Comparison of ENCODE assay signal across 9 mouse cellular contexts in the genomic region with DNA sequence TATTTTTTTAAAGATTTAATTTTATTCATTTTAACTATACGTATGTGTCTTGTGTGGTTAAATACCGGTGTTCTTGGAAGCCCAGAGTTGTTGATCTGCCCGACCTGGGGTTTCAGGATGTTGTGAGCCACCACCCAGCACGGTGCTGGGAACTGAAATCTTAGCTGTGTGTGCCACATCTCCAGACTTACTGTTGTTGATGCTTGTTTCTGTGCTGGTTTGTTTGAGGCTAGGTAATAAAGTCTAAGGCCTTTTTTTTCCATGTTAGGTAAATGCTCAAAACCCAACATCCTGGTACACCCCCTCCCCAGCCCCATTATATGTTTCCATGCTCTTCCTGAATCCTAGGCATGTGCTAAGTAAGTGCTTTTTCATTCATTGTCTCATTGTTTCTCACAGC. TPM values are rescaled to one million over a fixed set of nuclear protein-coding genes. Genes with fewer than 3 reads are reported as not detected.
DNase-seq lines count a peak whose midpoint lies in the region; ATAC-seq and TF ChIP-seq lines count a peak whose summit lies in the region.
"Had no signal": no experiment of that assay in that cellular context is flagged by ENCODE, and none has a peak within 500 bp of the region (broad histone marks: within the 10 kb centered on the region; RNA-seq: fewer than 3 reads in every experiment).

No protein-coding gene starts in this region.

- H3K27me3 ChIP-seq in lung, embryonic 15.5 days = no peaks in the 10 kb centered on the region
- no peaks in the 10 kb centered on the region for H3K27me3 ChIP-seq in forebrain, embryonic 11.5 days (ENCODE audit: control insufficient read depth, insufficient read depth, low read length)
- H3K27me3 ChIP-seq in limb, embryonic 12.5 days = no peaks in the 10 kb centered on the region
- no peaks in the 10 kb centered on the region for H3K27me3 ChIP-seq in neural tube, embryonic 14.5 days (ENCODE audit: control insufficient read depth, insufficient read depth, low read length)

- peak overlapping the region; percentile 37 for H3K27ac ChIP-seq in lung, embryonic 15.5 days
- peak overlapping the region; percentile 64; the same call in 1 of the 2 replicates for H3K27ac ChIP-seq in forebrain, embryonic 11.5 days (ENCODE audit: low read depth, low read length)
- peak overlapping the region; percentile 98 for H3K27ac ChIP-seq in limb, embryonic 12.5 days
- peak overlapping the region; percentile 88; the same call in 1 of the 2 replicates for H3K27ac ChIP-seq in neural tube, embryonic 14.5 days (ENCODE audit: low read depth, low read length)

- peak overlapping the region; percentile 85; the same call in 1 of the 2 replicates for H3K4me3 ChIP-seq in lung, embryonic 15.5 days
- H3K4me3 ChIP-seq in lung, adult 2 months (replicated peaks; ENCODE audit: extremely low read depth, low read depth, low read length) = no peak overlapping the region
- no peak overlapping the region for H3K4me3 ChIP-seq in forebrain, embryonic 11.5 days (ENCODE audit: low read depth, low read length)
- H3K4me3 ChIP-seq in limb, embryonic 12.5 days (replicated peaks) = peak overlapping the region; percentile 85; the same call in 1 of the 2 replicates
- no peak overlapping the region; the same call in 1 of the 2 replicates for H3K4me3 ChIP-seq in neural tube, embryonic 14.5 days (ENCODE audit: low read depth, low read length)

- H3K4me1 ChIP-seq in lung, embryonic 15.5 days = peaks cover 8% of the 10 kb centered on the region
- peaks cover 2% of the 10 kb centered on the region for H3K4me1 ChIP-seq in lung, adult 2 months (ENCODE audit: control insufficient read depth, insufficient read depth, low read length)
- H3K4me1 ChIP-seq in forebrain, embryonic 11.5 days (replicated peaks; ENCODE audit: control insufficient read depth, insufficient read depth, low read length) = peaks cover 2% of the 10 kb centered on the region; the same call in 1 of the 2 replicates
- H3K4me1 ChIP-seq in limb, embryonic 12.5 days (replicated peaks) = peaks cover 34% of the 10 kb centered on the region
- peaks cover 10% of the 10 kb centered on the region; the same call in 1 of the 2 replicates for H3K4me1 ChIP-seq in neural tube, embryonic 14.5 days (ENCODE audit: control insufficient read depth, insufficient read depth, low read length)

- no peak for ATAC-seq in lung, embryonic 15.5 days (ENCODE audit: borderline replicate concordance, extremely low read depth, low FRiP score, low TSS enrichment)
- ATAC-seq in forebrain, embryonic 11.5 days (replicated peaks; ENCODE audit: low FRiP score) = no peak
- no peak for ATAC-seq in limb, embryonic 12.5 days (ENCODE audit: insufficient number of reproducible peaks, insufficient read depth, low FRiP score, low TSS enrichment, low read depth)
- ATAC-seq in neural tube, embryonic 14.5 days (ENCODE audit: low read depth) = no peak

- no peak for TF ChIP-seq CTCF in lung, adult 2 months (IDR thresholded peaks at IDR 0.05; ENCODE audit: insufficient read depth, low read length)

- no peaks in the 10 kb centered on the region for H3K9me3 ChIP-seq in lung, embryonic 15.5 days
- no peaks in the 10 kb centered on the region for H3K9me3 ChIP-seq in forebrain, embryonic 11.5 days (ENCODE audit: control insufficient read depth, low read length)
- H3K9me3 ChIP-seq in limb, embryonic 12.5 days = no peaks in the 10 kb centered on the region
- H3K9me3 ChIP-seq in neural tube, embryonic 14.5 days (ENCODE audit: control insufficient read depth, low read length) = no peaks in the 10 kb centered on the region

- H3K9ac ChIP-seq in lung, embryonic 15.5 days = peak overlapping the region; percentile 34; the same call in 1 of the 2 replicates
- H3K9ac ChIP-seq in forebrain, embryonic 11.5 days (ENCODE audit: low read length) = peak overlapping the region; percentile 17; the same call in 1 of the 2 replicates
- no peak overlapping the region; the same call in 1 of the 2 replicates for H3K9ac ChIP-seq in limb, embryonic 12.5 days (replicated peaks)
- H3K9ac ChIP-seq in neural tube, embryonic 14.5 days (replicated peaks; ENCODE audit: low read depth, low read length) = no peak overlapping the region

- DNase-seq in lung, adult 2 months = no peak
- no peak for DNase-seq in forebrain, embryonic 11.5 days (ENCODE audit: low spot score)
- DNase-seq in right cerebral cortex, postnatal 36 days (ENCODE audit: low spot score in 2 of 2) = no peak
- no peak for DNase-seq in urinary bladder, postnatal 36 days (ENCODE audit: low spot score in 2 of 2)
- no peak for DNase-seq in spleen, postnatal 36 days (ENCODE audit: low spot score in 2 of 2)
- DNase-seq: right cerebral cortex, adult 18-20 months had no signal

- TF ChIP-seq POLR2A in lung, adult 2 months (IDR thresholded peaks at IDR 0.05; ENCODE audit: borderline replicate concordance, extremely low read depth, low read depth, low read length) = no peak

- peak overlapping the region; percentile 84 for H3K4me2 ChIP-seq in lung, embryonic 15.5 days
- no peak overlapping the region for H3K4me2 ChIP-seq in forebrain, embryonic 11.5 days (ENCODE audit: low read depth, low read length, severe bottlenecking)
- peak overlapping the region; percentile 77 for H3K4me2 ChIP-seq in limb, embryonic 12.5 days
- peak overlapping the region; percentile 50 for H3K4me2 ChIP-seq in neural tube, embryonic 14.5 days (ENCODE audit: low read depth, low read length)

- WGBS in lung, embryonic 15.5 days = 54% methylated on average over 4 of the region's 4 CpGs
- 61% methylated on average over 4 of the region's 4 CpGs for WGBS in lung, adult 2 months
- 55% methylated on average over 4 of the region's 4 CpGs for WGBS in forebrain, embryonic 11.5 days
- WGBS in limb, embryonic 12.5 days = 51% methylated on average over 4 of the region's 4 CpGs
- WGBS in neural tube, embryonic 14.5 days = 50% methylated on average over 4 of the region's 4 CpGs

- no peaks in the 10 kb centered on the region for H3K36me3 ChIP-seq in lung, embryonic 15.5 days
- H3K36me3 ChIP-seq in forebrain, embryonic 11.5 days (ENCODE audit: control insufficient read depth, insufficient read depth, low read length) = no peaks in the 10 kb centered on the region
- no peaks in the 10 kb centered on the region for H3K36me3 ChIP-seq in limb, embryonic 12.5 days
- H3K36me3 ChIP-seq in neural tube, embryonic 14.5 days (ENCODE audit: control insufficient read depth, insufficient read depth, low read length) = no peaks in the 10 kb centered on the region

RNA-seq across cellular contexts. Expression of a gene that starts 0.8 kb away (rescaled TPM):
- 71.3 and 72.0 TPM in 2 replicates for polyA plus RNA-seq in lung, embryonic 15.5 days (2015; fragmentation: Nextera tagmentation; extraction: Ambion mirVana)
- 17.4 and 21.9 TPM in 2 replicates for polyA plus RNA-seq in lung, adult 2 months (2012; rRNA removed)
- 40.6 and 46.1 TPM in 2 replicates for polyA plus RNA-seq in forebrain, embryonic 11.5 days (2014; fragmentation: Nextera tagmentation; extraction: Ambion mirVana)
- polyA plus RNA-seq in limb, embryonic 12.5 days (2016; fragmentation: Nextera tagmentation; extraction: Ambion mirVana) = 65.0 and 73.1 TPM in 2 replicates
- polyA plus RNA-seq in neural tube, embryonic 14.5 days (2014; fragmentation: Nextera tagmentation; extraction: Ambion mirVana) = 18.2 and 28.4 TPM in 2 replicates

Comparison
In these comparisons a context has a peak if more than half of its experiments do, and no peak if none do; other contexts are left out.
1. H3K4me3 ChIP-seq: peak in lung, embryonic 15.5 days (single experiment) and limb, embryonic 12.5 days (single experiment); none in lung, adult 2 months (single experiment), forebrain, embryonic 11.5 days (single experiment) and neural tube, embryonic 14.5 days (single experiment).
2. H3K27ac ChIP-seq: peak in every context shown above with its lines; median percentile 98 in limb, embryonic 12.5 days; 88 in neural tube, embryonic 14.5 days; 64 in forebrain, embryonic 11.5 days; 37 in lung, embryonic 15.5 days.
3. H3K9ac ChIP-seq: peak in lung, embryonic 15.5 days (single experiment) and forebrain, embryonic 11.5 days (single experiment); none in limb, embryonic 12.5 days (single experiment) and neural tube, embryonic 14.5 days (single experiment).